Mouse (Mus musculus) gastrocnemius, adult 2 months (tissue): Measurements from ENCODE around the gene Ccm2. TPM values are rescaled to one million over a fixed set of nuclear protein-coding genes. Genes with fewer than 3 reads are reported as not detected.

Experiments used
- DNase-seq: peaks from one replicate; pipeline ENCODE4 v3.0.0; 2022
- H3K27ac ChIP-seq: fragments of 200-600 bp; 2 replicates; pipeline ENCODE4 v1.8.1; 2022; ENCODE audit warnings: mild to moderate bottlenecking
- H3K4me3 ChIP-seq: fragments of 200-600 bp; 2 replicates; pipeline ENCODE4 v1.8.1; 2022; ENCODE audit warnings: mild to moderate bottlenecking, moderate library complexity
- CTCF ChIP-seq: fragments of 200-600 bp; IDR thresholded peaks from 2 replicates; pipeline ENCODE4 v1.8.1; 2022; ENCODE audit warnings: antibody characterized with exemption, mild to moderate bottlenecking, moderate library complexity
- intact Hi-C: fragments of 180-260 bp; cut with DNase I; formaldehyde crosslinking; loops from one replicate; pipeline ENCODE4 v1.15.1; 2025
- total RNA-seq, 2 experiments: library from RNA; stranded (reverse); gene quantifications; 2 replicates each; pipeline ENCODE4 v1.2.3; 2021

Ccm2 gene
- total RNA-seq, 2 experiments from 2014 or later, result 20.8 to 23.8 TPM

- intact Hi-C loops, result no loop called here
- peak; percentile 46 for DNase-seq
- H3K4me3 ChIP-seq, result peak overlapping the region; percentile 4; the same call in 1 of the 2 replicates
- peak overlapping the region; percentile 49 for H3K27ac ChIP-seq
- TF ChIP-seq CTCF, result peak; percentile 40
Observed at GRCm38 (mm10) chr11:6568584-6569409, 22.1 kb downstream of the Ccm2 start.

DNA sequence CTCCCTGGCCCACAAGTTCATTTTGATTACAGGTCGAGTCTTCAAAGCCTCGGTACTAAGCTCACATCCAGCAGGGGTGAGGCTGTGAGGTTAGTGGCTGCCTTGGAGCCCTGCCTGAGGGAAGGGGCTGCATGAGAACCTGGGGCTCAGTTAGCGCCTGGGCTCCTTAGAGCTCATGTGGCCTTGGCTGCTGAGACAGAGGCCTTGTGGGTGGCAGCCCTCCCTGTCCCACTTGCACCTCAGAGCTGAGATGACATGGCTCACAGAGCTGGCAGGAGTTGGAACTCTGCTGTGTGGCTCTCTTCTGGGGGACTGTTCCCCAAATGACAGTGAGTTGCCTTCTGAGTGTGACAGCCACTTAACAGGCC lies 22.7 kb downstream of the Ccm2 start:
- Histone ChIP-seq H3K4me3 (no peak overlapping the region), H3K27ac (peak overlapping the region; percentile 49)
- TF ChIP-seq CTCF, result no peak
- no peak for DNase-seq
- intact Hi-C loops, result no loop called here

DNA sequence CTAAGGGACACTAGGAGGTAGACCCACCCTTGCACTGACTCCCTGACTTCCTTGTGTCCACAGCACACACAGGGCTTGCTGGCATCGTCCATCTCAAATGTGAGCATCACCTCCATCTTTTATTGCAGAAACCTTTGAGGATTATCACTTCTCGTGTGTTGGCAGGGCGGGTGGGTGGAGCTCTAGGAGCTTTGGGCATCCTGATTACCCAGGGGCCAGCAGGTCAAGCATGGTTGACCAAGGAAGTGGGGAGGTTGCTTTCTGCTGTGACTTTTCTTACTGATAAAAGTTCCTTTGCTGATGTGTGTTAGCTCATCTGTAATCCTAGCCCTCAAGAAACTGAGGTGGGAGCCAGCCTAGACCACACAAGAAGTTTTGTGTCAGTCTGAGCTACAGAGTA lies 29.5 kb downstream of the Ccm2 start:
- H3K27ac ChIP-seq, result no peak overlapping the region
- no peak for TF ChIP-seq CTCF
- no peak overlapping the region for H3K4me3 ChIP-seq
- no peak for DNase-seq
- intact Hi-C loops, result no loop called here

DNA sequence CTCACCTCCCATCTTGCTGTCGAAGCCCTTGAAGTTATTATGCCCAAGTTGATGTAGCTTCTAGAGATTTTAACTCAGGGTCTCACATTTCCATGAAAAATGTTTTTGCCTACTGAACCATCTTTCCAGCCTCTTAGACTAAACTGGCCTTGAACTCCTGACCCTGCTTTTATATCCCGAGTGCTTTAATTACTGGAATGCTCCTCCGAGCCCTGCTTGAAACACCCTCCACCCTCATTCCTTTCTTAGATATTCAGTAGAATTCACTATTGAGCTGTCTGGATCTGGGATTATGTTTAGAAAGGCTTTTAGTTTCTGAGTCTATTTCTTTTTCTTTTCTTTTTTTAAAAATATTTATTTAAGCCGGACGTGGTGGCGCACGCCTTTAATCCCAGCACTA lies 32.7 kb downstream of the Ccm2 start:
- DNase-seq, result no peak
- no peak for TF ChIP-seq CTCF
- intact Hi-C loops, result no loop called here

DNA sequence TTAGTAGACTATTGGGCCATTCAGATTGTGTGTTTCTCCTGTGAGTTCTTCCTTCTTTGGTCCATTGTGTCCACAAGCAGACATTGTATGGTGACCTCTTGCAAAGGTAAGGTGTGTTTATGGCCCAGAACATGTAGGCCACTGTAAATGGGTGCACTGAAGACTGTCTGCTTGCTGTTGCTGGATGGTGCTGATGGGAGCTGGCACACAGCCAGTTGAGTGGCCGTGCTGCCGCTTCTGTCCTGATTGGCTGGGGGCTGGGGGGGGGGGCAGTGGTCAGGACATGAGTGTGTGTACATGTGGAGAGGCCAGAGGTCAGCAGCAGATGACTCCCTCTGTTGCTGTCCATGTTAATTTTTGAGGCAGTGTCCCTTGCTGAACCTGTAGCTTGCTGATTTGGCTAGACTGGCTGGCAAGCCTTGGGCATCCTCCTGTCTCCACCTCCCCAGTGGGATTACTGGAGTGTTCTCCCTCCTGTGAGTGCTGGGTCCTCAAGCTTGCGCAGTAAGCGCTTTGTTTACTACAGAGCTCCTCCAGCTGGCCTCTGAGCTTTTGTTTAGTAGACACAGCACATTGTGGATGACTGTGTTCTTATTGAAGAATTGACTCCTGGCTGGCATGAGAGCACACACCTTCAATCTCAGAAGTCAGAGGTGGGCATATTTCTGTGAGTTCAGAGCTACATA lies 33.5 kb downstream of the Ccm2 start:
- no peak for DNase-seq
- Histone ChIP-seq H3K27ac (no peak overlapping the region), H3K4me3 (no peak overlapping the region)
- intact Hi-C loops, result no loop called here
- TF ChIP-seq CTCF, result no peak

More for the DNA sequence above, 32.7 kb downstream of the Ccm2 start:
- no peak overlapping the region for H3K27ac ChIP-seq
- H3K4me3 ChIP-seq, result no peak overlapping the region

GRCm38 (mm10) chr11:6581560-6581959 lies 34.9 kb downstream of the Ccm2 start:
- TF ChIP-seq CTCF, result no peak
- Histone ChIP-seq H3K4me3 (no peak overlapping the region), H3K27ac (no peak overlapping the region)
- DNase-seq, result no peak
- intact Hi-C loops, result no loop called here

- intact Hi-C loops, result no loop called here
- H3K4me3 ChIP-seq, result no peak overlapping the region
- no peak for TF ChIP-seq CTCF
- no peak overlapping the region for H3K27ac ChIP-seq
- no peak for DNase-seq
Observed at GRCm38 (mm10) chr11:6585748-6586147, 39.1 kb downstream of the Ccm2 start.

DNA sequence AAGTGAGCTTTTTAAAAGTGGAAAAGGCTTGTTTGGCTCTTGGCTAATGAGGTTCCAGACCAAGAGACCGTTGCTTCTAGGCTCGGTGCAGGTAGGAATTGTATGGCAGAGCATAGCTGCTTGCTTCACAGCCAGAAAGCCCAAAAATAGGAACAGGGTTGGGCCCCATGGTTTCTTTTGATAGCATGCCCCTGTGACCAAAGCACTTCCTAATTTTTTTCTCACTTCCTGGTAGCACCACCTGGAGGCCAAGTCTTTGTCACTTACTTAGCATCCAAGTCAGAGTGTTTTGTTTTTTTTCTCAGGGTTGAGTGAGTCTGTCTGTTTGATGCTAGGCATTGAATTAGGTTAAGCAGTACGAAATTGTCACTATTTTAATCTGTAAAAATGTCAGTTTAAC lies 40.0 kb downstream of the Ccm2 start:
- intact Hi-C loops, result no loop called here
- Histone ChIP-seq H3K4me3 (no peak overlapping the region), H3K27ac (0 out of 2 replicates have a peak overlapping the region, but pooled peaks have one; percentile 12)
- no peak for DNase-seq
- peak; percentile 29; the same call in 1 of the 2 replicates for TF ChIP-seq CTCF

GRCm38 (mm10) chr11:6587249-6587940 lies 40.7 kb downstream of the Ccm2 start:
- intact Hi-C loops, result no loop called here
- no peak for TF ChIP-seq CTCF
- no peak overlapping the region for H3K27ac ChIP-seq
- no peak overlapping the region for H3K4me3 ChIP-seq
- no peak for DNase-seq

DNA sequence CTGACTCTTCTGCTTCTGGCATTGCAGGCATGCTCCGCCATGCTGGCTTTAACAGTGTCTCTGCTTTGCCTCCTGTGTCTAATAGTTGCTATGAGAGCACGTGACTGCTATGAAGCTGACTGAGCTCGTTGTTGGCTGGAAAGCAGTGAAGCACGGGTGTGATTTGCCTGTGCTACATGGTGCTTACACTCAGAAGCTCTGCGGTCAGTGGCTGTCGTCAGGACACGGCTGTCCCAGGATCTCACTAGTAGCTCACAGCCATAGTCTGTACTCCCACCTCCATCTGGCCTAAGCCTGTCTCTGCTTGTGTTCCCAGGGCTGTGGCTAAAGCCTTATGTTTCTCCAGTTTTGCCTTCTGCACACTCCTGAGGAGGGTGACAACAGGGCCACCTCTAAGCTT lies 41.6 kb downstream of the Ccm2 start:
- TF ChIP-seq CTCF, result no peak
- intact Hi-C loops, result no loop called here
- Histone ChIP-seq H3K27ac (no peak overlapping the region), H3K4me3 (no peak overlapping the region)
- no peak for DNase-seq

GRCm38 (mm10) chr11:6589838-6590237 lies 43.2 kb downstream of the Ccm2 start:
- H3K4me3 ChIP-seq, result no peak overlapping the region
- intact Hi-C loops, result no loop called here
- no peak for TF ChIP-seq CTCF
- H3K27ac ChIP-seq, result no peak overlapping the region
- no peak for DNase-seq

DNA sequence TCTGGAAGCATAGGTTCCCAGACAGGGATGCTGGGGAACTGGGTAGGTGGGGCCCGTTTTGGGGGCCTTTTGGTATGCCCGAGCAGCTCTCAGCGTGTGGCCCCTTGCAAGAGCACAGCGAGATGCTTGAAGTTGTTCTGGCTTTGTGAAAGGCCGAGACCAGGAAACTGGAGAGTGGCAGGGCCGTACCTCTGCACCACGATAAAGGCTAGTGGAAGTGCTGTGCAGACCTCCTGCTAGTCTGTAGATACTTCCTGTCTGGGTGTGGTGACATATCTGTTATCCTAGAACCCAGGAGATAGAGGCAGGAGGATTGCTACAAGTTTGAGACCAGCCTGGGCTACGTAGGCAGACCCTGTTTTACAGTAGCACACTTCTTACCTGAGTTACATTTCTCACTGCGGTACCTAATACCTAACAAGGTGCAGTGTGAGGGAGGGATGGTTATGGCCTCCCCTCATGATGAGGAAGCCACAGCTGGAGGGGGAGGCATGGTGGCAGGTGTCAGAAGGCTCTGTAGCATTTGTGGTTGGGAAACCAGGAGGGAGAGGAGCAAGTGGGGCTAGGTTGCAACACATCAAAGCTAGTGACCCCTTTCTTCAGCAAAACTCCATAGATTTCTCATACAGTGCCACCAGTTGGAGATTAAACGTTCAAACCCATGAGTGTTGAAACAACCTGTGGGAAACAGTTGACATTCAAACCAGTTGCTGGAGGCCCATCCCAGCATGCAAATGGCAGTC lies 44.4 kb downstream of the Ccm2 start:
- H3K27ac ChIP-seq, result no peak overlapping the region
- no peak for TF ChIP-seq CTCF
- intact Hi-C loops, result no loop called here
- no peak overlapping the region for H3K4me3 ChIP-seq
- DNase-seq, result peak; percentile 13
